Mouse (Mus musculus): ENCODE data around the gene Slc25a48. TPM values are rescaled to one million over a fixed set of nuclear protein-coding genes. Genes with fewer than 3 reads are reported as not detected.

Gene Slc25a48
- polyA plus RNA-seq, 1 experiment from 2014 or later, result 0.05 TPM

DNA sequence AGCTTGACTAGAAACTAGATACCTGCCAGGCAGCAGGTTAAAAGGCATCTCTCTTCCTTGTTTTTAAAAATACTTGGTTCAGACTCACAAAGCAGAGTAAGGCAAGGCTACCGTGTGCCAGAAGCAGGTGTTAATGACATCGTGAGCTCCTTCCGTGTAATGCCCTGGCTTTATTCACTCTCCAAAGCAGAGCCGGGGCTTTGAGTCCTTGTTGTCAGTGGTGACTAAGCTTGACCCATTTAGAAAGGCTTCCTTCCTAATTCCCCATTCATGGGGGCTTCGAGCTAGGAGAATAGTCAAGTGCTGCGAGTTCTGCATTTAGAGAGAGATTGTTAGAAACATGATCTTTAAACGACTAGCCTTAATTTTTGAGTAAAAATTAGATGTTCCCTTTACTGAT, 78.7 kb downstream of the Slc25a48 start:
- ATAC-seq (replicated peaks; ENCODE audit: insufficient number of reproducible peaks, insufficient read depth, low FRiP score, low read depth), result no peak

DNA sequence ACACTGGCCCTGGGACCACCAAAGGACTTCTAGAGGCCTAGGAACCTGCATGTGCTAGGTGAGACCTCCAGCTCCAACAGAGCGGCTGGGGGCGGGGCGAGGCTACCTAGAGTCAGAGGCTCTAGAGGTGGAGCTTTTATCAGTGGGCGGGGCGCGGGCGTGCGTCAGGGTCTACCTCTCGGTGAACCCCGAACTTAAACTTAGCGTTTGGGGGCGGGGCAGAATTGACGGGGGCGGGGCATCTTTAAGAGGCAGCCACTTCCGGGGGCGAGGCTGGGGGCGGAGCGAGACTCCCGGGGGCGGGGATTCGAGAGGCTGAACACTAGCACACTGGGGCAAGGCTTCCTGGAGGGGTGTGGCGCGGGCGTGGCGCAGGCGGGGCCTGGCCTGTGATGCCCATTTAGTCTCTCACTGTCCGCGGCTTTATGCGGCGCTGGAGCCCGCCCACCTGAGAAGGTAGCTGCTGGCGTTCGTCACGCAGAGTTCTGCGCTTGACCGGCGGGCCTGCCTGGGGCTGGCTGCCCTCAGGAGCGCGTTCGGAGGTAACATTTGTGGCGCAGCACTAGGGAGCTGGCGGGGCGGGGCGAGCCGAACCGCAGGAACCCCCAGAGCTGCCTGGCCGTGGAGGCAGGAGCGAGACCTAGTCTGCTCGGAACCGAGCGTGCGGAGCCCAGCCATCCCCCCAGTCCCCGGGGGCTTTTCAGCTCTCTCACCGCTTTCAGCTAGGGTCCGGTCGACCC, 84.1 kb downstream of the Slc25a48 start, which contains the start of gene Fbxl21:
TSS of gene Fbxl21 (plus strand) at position 392 of the 740 bp plus-strand sequence.
- Histone ChIP-seq H3K36me3 (no peaks in the 10 kb centered on the region), H3K27me3 (no peaks in the 10 kb centered on the region), H3K9me3 (replicated peaks) (no peaks in the 10 kb centered on the region), H3K4me3 (peak within 1 kb of the TSS; percentile 70), H3K27ac (0 out of 2 replicates have a peak within 1 kb of the TSS, but pooled peaks have one; percentile 16), H3K4me1 (replicated peaks) (peaks cover 5% of the 10 kb centered on the region), H3K4me2 (peak within 1 kb of the TSS; percentile 93), H3K9ac (peak within 1 kb of the TSS; percentile 66)
- ATAC-seq (replicated peaks; ENCODE audit: insufficient number of reproducible peaks, insufficient read depth, low FRiP score, low read depth), result peak; percentile 98
- under 1% methylated on average over 56 of the region's 56 CpGs for WGBS

More for the DNA sequence above, 78.7 kb downstream of the Slc25a48 start:
- no peaks in the 10 kb centered on the region for H3K27me3 ChIP-seq
- no peak overlapping the region for H3K4me2 ChIP-seq
- no peaks in the 10 kb centered on the region for H3K4me1 ChIP-seq (replicated peaks)
- no peak overlapping the region for H3K27ac ChIP-seq
- no peak overlapping the region for H3K4me3 ChIP-seq
- H3K36me3 ChIP-seq, result no peaks in the 10 kb centered on the region
- WGBS, result 55% methylated on average over 7 of the region's 7 CpGs
- H3K9me3 ChIP-seq (replicated peaks), result no peaks in the 10 kb centered on the region
- H3K9ac ChIP-seq, result no peak overlapping the region

DNA sequence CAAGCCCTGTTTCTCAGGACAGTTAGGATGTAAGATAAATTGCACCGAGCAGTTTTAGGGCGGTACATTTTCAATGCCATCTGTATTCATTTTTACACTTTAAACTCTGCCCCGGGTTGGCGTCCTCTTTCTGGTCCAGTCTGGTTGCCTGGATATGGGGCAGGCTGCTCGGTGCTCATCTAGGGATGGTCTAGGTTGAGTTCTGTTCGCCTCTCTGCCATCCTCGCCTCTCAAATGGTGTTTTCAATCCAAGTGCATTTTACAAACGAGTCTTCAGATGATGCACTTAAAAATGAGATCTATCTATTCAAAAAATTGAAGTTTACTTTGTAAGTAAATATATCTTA, 84.6 kb downstream of the Slc25a48 start:
- WGBS, result 6% methylated on average over 8 of the region's 8 CpGs
- no peak overlapping the region for H3K27ac ChIP-seq
- H3K4me3 ChIP-seq, result peak overlapping the region; percentile 70
- H3K4me2 ChIP-seq, result peak overlapping the region; percentile 93
- no peaks in the 10 kb centered on the region for H3K9me3 ChIP-seq (replicated peaks)
- H3K27me3 ChIP-seq, result no peaks in the 10 kb centered on the region
- H3K36me3 ChIP-seq, result no peaks in the 10 kb centered on the region
- peaks cover 5% of the 10 kb centered on the region for H3K4me1 ChIP-seq (replicated peaks)
- no peak for ATAC-seq (replicated peaks; ENCODE audit: insufficient number of reproducible peaks, insufficient read depth, low FRiP score, low read depth)
- peak overlapping the region; percentile 66 for H3K9ac ChIP-seq

Other genes with a start within 250 kb of the Slc25a48 start
- not detected in 2 replicates for gene Neurog1, start 186.2 kb upstream of the Slc25a48 start, polyA plus RNA-seq (2015; fragmentation: Nextera tagmentation; extraction: Ambion mirVana)
- 1.0 and 2.1 TPM in 2 replicates for gene Cxcl14, start 141.8 kb upstream of the Slc25a48 start, polyA plus RNA-seq (2015; fragmentation: Nextera tagmentation; extraction: Ambion mirVana)
- gene Gm3045, start 11.8 kb upstream of the Slc25a48 start, polyA plus RNA-seq (2015; fragmentation: Nextera tagmentation; extraction: Ambion mirVana), result not detected in 2 replicates
- not detected in 2 replicates for gene Il9, start 43.9 kb downstream of the Slc25a48 start, polyA plus RNA-seq (2015; fragmentation: Nextera tagmentation; extraction: Ambion mirVana)
- gene Fbxl21, start 84.1 kb downstream of the Slc25a48 start, polyA plus RNA-seq (2015; fragmentation: Nextera tagmentation; extraction: Ambion mirVana), result 0.92 and 0.99 TPM in 2 replicates
- gene Lect2, start 110.1 kb downstream of the Slc25a48 start, polyA plus RNA-seq (2015; fragmentation: Nextera tagmentation; extraction: Ambion mirVana), result not detected in 2 replicates
- 36.9 and 49.0 TPM in 2 replicates for gene Tgfbi, start 171.2 kb downstream of the Slc25a48 start, polyA plus RNA-seq (2015; fragmentation: Nextera tagmentation; extraction: Ambion mirVana)